Mouse (Mus musculus) mouse embryonic stem cell (cell line): ENCODE results near the gene Adipoq.
"Not testable (repeated sequence)": the region's sequence is repeated elsewhere in the genome, so short reads cannot be mapped to it uniquely, and the experiment has no call there.

Experiments
- in situ Hi-C, 2 experiments: fragments of 300-500 bp; cut with MboI; formaldehyde crosslinking; loops; 1 replicate in 1 of 2; 3 replicates in 1 of 2; pipeline ENCODE4 v1.14.3; 2019 to 2020; ENCODE audit warnings: low sequenced_read_pairs in 2 of 2, low pct_unique_long_range_greater_than_20kb in 1 of 2, mixed read lengths in 1 of 2; ENCODE audit not compliant: unreplicated experiment in 1 of 2

The Adipoq gene

DNA sequence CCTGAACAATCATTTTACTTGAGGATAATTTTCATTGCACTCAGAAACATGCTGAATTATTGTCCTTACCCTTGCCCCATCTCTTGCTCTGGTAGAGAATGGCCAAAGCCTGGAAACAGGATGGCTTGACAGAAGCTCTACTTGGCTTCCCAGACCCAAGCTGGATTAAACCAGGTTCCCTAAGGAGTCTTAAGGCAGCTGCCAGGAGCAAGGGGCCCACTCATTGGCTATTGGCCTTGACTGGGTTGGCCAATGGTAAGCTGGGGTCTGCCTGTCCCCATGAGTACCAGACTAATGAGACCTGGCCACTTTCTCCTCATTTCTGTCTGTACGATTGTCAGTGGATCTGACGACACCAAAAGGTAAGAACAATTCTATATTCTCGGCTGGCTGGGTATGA lies at the start of gene Adipoq:
Gene Adipoq (plus strand): TSS at position 257 of the 400 bp plus-strand sequence.
- in situ Hi-C loops: no loop called here

DNA sequence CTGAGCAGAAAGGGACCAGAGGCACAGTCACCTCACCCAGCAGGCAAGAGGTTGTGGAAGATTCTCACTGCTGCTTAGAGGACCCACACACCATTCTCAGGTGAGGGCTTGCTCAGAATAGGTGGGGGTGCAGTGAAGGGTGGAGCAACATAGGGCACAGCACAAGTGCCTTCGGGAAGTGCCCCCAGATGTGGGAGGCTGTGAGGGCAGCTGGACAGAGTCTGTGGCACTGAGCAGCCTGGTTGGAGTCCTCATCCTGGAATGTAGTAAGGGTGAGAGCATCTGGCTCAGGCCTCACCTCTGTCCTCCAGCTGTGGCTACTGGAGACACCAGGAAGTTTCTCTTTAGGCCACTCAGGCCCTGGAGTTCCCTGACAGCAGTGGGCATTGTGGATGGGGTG lies 49.5 kb upstream of the Adipoq start:
- in situ Hi-C loops: not testable (repeated sequence)

DNA sequence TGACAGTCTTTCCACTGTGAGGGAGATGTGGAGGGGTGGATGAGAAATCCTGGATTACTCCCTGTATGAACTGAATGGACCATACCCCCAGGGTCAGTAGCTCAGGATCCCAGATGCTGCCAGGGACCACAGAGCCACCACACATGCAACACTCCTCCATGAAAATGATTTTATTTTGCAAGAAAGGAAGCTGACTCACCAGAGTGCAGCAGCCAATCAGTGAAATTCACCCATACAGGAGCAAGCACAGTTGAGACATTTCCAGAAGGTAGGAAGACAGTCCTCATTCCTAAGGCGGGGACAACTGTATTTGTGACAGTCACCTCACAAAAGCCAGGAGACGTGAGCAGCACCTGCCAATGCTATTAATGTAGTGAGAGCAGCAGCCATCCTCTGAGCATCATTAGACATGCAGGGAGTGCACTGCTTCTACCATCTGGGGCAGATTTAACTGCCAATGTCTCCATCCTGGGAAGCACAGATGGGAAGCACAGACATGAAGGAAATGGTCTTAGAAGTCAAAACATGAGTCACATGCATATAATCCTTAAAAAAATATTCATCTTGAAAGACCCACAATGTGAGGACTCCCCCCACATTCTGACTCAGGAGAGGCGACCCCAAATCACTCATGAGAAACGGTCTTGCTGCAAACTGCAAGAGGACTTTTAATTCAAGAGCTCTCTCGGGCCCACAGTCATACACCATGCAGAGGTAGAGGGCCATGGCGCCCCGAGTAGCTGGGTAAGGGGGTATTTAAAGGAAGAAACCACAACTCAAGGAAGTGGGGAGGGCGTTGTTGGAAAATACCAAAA lies 48.8 kb upstream of the Adipoq start:
- in situ Hi-C loops: not testable (repeated sequence)

DNA sequence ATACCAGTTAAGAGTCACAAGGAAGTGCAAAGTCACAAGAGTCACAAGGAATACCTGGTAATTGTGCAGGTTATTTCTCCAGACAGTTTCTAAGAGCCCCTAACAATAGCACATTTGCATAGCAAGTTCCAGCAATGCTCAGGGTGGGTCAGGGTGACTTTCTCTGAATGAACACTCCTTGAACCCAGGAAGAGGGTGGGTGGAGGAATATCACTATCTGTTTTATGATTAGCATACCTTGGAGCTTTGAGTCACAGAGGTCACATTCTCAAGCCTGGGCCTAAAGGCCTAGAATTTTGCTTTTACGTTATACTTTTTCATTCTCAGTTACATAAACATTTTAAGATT lies 48.3 kb upstream of the Adipoq start:
- in situ Hi-C loops: not testable (repeated sequence)

DNA sequence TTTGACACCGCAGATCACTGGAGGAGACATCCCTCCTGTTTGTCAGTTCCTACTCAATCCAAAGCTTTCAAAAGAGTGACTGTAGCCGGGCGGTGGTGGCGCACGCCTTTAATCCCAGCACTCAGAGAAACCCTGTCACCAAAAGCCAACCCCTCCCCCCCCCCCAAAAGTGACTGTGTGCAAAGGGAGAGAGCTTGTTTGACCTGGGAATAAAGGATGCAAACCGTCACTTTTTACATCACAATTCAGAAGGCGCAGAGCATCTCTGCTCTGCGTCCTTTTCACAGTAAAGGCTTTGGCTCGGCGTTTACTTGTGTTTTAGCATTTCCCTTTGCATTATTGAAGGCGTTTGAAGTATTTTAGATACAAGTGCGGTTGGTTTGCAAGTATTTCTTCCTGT lies 46.7 kb upstream of the Adipoq start:
- in situ Hi-C loops: loop anchor here (25.0 kb wide), 3 partner anchors 687 to 1938 kb away; no protein-coding TSS in a partner anchor

DNA sequence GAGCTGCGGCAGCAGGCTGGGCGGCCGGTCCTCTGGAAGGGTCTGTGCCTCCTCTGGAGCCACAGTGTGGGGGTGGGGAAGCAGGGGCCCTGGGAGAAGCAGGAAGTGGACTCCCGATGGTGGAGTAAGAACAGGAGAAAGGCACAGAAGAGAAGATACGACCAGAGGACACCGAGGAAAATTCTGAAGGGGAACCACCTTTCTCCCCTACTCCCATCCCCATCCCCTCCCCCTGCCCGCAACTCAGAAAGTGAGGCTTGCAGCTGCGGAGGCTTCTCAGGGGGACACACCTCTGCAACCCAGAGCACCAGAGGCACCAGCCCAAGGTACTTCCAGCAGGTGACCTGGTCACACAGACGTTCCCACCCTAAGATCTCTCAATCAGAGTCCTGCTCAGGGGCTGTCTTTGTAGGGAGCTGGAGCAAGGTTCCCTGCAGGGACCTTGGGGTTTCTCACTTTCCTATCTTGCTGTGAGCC lies 46.2 kb upstream of the Adipoq start:
- in situ Hi-C loops: loop anchor here (25.0 kb wide), 3 partner anchors 688 to 1937 kb away; no protein-coding TSS in a partner anchor

DNA sequence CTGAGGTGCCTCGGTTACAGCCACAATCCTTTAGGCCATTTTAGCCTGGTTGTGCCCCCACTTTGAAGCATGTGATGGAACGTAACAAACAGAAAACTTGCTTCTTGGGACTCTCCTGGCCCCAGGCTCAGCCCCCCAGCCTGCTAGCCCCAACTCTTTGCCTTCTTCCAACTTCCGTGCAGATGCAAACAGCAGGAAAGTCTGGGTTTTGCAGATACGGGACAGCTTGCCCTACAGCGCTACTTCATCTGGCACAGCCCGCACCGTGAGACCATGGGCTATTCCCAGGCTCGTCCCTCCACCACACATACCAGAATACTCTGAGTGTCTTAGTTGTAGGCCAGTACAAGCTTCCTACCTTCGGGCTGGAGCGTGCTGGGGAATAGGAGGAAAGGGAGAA lies 45.7 kb upstream of the Adipoq start:
- in situ Hi-C loops: loop anchor here (25.0 kb wide), 3 partner anchors 688 to 1937 kb away; no protein-coding TSS in a partner anchor

DNA sequence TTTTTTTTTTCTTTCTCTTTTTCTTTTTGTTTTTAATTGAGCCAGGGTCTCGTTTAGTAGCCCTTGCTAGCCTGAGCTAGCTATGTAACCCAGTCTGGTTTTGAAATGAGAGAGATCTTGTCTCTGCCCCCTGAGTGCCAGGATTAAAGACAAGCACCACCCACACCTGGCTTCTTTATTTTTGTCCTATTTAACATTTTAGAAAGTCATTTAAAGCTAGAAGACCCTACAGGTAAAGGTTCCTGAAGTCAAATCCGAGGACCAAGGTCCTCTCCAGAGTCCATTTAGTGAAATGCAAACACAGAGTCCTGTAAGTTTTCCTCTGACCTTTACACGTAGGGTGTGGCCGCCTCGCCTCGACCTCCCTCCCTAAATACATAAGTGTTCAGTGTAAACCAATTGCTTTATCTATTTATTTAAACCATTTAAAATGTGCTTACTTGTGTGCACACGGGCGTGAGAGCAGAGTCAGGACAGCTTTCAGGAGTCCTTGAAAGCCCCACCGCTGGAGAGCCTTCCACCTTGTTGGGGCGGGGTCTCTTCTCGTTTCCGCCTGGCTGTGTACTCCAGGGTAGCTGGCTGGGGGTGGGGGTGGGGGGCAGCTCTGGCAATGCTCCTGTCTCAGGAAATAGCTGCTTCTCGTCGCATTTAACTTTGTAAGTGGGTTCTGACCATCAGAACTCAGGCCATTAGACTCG lies 43.8 kb upstream of the Adipoq start:
- in situ Hi-C loops: loop anchor here (25.0 kb wide), 3 partner anchors 690 to 1935 kb away; no protein-coding TSS in a partner anchor

DNA sequence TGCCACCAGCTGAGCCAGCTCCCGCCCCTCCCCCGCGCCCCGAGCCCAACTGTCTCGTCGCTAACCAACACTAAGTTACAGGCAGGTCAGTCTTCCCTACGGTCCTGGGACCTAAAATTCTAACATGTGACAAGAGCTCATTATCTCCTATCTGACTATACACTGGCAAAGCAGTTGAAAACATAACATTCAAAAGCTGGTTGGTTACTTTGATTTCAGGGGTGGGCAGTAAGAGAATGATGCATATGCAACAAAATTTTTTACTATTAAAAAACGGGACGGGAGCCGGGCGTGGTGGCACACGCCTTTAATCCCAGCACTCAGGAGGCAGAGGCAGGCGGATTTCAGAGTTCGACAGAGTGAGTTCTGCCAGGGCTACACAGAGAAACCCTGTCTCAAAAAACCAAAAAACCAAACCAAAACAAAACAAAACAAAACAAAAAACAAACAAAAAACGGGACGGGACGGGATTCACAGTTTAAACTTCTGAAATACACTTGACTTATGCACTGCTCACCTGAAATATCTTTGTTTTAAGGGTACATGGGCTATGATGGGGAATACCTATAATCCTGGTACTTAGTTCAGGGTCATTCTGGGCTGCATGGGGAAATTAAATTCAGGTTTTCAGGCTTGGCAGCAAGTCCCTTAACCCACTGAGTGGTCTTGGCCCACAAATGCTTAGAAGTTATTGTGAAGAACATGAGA lies 43.1 kb upstream of the Adipoq start:
- in situ Hi-C loops: loop anchor here (25.0 kb wide), 3 partner anchors 691 to 1934 kb away; no protein-coding TSS in a partner anchor

DNA sequence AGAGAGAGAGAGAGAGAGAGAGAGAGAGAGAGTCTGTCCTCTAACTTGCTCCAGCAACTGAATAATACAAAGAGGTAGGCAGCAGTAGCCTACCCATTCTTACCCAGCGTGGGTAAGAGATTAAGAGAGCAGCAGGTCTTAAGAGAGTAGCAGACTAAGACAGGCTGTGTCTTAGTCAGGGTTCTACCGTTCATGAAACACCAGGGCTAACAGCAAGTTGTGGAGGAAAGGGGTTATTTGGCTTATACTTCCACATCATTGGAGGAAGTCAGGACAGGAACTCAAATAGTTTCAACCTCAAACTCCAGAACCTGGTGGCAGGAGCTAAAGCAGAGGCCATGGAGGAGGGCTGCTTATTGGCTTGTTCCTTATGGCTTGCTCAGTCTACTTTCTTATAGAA lies 42.5 kb upstream of the Adipoq start:
- in situ Hi-C loops: loop anchor here (25.0 kb wide), 3 partner anchors 692 to 1933 kb away; no protein-coding TSS in a partner anchor

DNA sequence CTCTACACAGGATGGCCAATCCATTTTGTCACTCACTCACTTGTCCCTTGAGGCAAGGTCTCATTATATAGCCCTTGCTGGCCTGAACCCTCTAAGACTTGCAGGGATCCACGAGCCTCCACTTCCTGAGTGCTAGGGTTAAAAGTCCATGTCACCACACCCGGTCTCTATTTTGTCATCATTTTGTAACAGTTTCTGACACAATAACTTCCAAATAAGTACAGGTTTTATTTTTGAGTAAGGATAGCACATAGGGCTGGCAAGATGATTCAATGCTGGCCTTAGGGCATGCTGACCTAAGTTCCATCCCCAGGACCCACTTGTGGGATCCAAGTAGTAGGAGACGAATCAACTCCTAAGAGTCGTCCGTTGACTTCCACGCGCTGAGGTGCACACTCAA lies 40.2 kb upstream of the Adipoq start:
- in situ Hi-C loops: loop anchor here (25.0 kb wide), 3 partner anchors 694 to 1931 kb away; no protein-coding TSS in a partner anchor

DNA sequence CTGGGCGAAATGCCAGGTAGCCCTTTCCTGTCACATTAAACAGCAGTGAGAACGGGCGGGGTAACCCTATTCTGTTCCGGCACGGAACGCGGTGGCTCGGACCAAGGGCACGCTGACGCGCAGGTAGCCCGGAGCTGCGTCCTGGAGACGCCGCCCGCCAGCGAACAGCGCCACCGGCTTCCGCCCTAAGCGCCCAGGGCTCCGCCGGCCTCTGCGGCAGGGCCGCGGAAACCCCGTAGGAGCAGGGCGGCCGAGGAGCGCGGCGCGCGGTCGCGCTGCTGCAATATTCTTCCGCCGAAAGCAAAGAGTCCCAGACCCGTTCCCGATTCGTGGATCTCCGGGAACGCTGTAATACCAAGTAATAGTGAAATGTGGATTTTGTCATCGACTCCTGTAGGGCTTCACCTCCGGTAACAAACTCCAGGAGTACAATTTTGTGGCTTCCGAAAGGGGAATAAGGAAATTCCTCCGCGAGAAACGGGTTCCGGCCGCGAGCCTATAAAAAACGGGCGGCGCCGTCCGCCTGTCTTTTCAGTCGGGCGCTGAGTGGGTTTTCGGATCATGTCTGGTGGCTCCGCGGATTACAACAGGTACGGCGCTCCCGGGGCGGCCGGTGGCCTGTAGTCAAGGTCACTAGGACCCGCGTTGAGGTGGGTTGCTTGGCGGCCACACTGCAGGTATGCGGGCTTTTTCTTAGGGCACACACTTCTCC lies 38.9 kb upstream of the Adipoq start, which contains the start of gene Eif4a2:
Gene Eif4a2 (plus strand): TSS at position 214 of the 712 bp plus-strand sequence.
- in situ Hi-C loops: loop anchor here (25.0 kb wide), 3 partner anchors 695 to 1930 kb away; no protein-coding TSS in a partner anchor

DNA sequence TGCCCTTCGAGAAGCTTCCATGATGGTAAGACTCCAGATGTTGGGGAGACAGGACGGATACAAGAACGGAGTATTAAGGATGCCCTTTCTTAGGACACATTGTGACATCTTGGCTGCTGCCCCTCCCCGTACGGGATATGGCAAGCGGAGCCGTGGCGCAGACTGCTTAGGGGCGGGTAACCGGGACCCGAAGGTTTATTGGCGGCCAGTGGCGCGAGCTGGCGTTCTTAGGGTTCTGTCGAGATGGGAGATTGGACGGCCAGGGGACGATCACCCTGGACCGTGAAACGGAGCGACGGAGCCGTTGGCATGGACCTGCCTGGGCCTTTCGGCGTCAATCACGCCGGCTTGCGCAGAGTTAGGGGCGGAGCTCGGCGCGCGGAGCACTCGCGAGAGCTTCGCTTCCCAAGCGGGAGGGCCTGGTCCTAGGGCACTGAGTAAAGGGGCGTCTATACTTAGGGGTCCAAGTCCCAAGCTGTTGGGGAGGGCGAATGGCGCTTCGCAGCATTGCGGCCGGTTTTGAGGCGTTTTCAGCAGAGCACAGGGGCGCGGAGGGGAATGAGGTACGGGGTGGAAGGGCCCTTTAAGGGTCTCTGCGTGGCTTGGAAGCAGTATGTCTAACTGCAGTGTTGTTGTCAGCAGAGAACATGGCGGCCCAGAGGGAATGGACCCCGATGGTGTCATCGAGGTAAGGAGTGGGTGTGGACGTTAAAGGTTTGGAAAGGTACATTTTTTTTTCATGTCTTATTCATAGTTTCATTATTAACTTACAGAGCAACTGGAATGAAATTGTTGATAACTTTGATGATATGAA lies 38.2 kb upstream of the Adipoq start:
- in situ Hi-C loops: loop anchor here (25.0 kb wide), 3 partner anchors 696 to 1929 kb away; no protein-coding TSS in a partner anchor

DNA sequence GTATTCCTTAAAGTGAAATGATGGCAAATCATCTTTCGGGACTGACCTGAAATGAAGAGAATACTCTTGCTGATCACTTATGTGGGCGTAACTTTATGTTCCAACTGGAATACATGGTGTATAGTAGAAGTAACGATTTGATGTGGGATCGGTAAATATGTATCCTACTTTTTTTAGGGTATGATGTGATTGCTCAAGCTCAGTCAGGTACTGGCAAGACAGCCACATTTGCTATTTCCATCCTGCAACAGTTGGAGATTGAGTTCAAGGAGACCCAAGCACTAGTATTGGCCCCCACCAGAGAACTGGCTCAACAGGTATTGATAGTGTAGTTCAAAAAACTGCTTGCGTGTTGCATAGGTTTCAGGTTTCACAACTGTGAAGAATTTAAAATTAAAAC lies 37.4 kb upstream of the Adipoq start:
- in situ Hi-C loops: loop anchor here (25.0 kb wide), 3 partner anchors 697 to 1928 kb away; no protein-coding TSS in a partner anchor

DNA sequence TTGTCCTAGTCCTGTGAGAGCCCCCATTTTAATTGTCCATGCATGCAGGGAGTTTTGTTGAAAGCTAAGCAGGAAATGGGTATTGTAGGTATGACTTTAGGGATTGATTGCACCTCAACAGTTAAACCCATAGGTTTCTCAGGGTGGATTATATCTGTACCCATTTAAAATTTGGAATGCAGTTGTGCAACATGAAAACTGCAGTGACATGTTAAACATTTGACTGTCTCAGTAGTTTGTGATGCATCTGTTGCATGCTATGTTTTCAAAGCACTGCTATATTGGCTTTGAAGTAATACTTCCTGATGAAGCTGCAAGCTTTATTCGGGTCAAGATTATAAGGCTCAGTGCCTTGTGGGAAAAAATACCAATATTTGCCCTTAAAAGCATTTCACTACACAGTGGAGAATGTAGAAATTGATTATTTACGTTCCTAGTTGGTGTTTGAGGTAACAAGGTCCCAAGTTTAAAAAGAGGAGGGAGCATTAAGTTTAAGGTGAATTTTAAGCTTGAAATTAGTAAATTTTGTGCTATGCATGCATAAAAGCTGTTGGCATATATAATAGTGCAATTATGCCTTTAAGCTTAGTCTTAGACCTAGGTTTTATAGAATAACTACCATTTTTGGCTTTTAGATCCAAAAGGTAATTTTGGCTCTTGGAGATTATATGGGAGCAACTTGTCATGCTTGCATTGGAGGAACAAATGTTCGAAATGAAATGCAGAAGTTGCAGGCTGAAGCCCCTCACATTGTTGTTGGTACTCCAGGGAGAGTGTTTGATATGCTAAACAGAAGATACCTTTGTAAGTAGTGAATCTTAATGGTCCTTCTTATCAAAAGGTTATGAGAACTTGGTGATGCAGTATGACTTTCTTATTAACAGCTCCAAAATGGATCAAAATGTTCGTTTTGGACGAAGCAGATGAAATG lies 36.7 kb upstream of the Adipoq start:
- in situ Hi-C loops: loop anchor here (25.0 kb wide), 3 partner anchors 697 to 1928 kb away; no protein-coding TSS in a partner anchor

DNA sequence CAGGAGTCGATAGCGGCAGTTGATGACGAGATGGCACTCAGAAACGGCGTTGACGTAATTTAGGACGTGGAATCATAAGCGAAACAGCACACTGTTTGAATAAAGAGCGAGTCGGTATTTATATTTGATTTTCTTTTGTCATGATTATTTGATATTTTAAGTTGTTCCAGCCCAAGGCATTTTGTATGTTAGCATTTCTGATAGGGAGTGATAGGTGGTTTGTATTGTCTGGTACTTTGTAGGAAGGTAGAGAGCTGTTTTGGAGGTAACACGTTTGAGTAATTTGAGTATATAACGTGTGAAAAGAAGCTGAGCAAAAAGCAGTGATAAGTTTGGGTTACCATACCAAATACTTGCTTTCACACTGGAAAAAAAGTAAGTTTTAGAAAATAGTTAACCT lies 34.0 kb upstream of the Adipoq start:
- in situ Hi-C loops: loop anchor here (25.0 kb wide), 3 partner anchors 700 to 1925 kb away; no protein-coding TSS in a partner anchor
